Mouse (Mus musculus) heart, embryonic 12.5 days (tissue): ENCODE results near the gene Copz1. TPM values are rescaled to one million over a fixed set of nuclear protein-coding genes. Genes with fewer than 3 reads are reported as not detected.

ENCODE experiments used
- ATAC-seq: fragments of 200-750 bp; cut with Nextera tagmentation; 2 replicates; pipeline ENCODE4 v1.8.0; 2017; ENCODE audit warnings: moderate TSS enrichment, moderate library complexity; ENCODE audit not compliant: insufficient number of reproducible peaks, low FRiP score
- H3K27ac ChIP-seq: fragments of 300-500 bp; sonication (generic); 2 replicates; pipeline ENCODE4 v1.5.1; 2016; ENCODE audit warnings: mild to moderate bottlenecking, moderate library complexity; ENCODE audit not compliant: poor library complexity, severe bottlenecking
- H3K27me3 ChIP-seq: fragments of 300-500 bp; sonication (generic); replicated peaks from 2 replicates; pipeline ENCODE4 v1.6.1; 2016; ENCODE audit warnings: mild to moderate bottlenecking, moderate library complexity
- H3K36me3 ChIP-seq: fragments of 300-500 bp; sonication (generic); 2 replicates; pipeline ENCODE4 v1.6.1; 2016; ENCODE audit warnings: mild to moderate bottlenecking, moderate library complexity
- H3K4me1 ChIP-seq: fragments of 300-500 bp; sonication (generic); replicated peaks from 2 replicates; pipeline ENCODE4 v1.6.1; 2016; ENCODE audit warnings: mild to moderate bottlenecking
- H3K4me2 ChIP-seq: fragments of 300-500 bp; sonication (generic); 2 replicates; pipeline ENCODE4 v1.6.1; 2016; ENCODE audit warnings: mild to moderate bottlenecking, moderate library complexity
- H3K4me3 ChIP-seq: fragments of 300-500 bp; sonication (generic); 2 replicates; pipeline ENCODE4 v1.5.1; 2016; ENCODE audit warnings: mild to moderate bottlenecking
- H3K9ac ChIP-seq: fragments of 300-500 bp; sonication (generic); 2 replicates; pipeline ENCODE4 v1.6.1; 2016; ENCODE audit warnings: mild to moderate bottlenecking, moderate library complexity
- H3K9me3 ChIP-seq: fragments of 300-500 bp; sonication (generic); replicated peaks from 2 replicates; pipeline ENCODE4 v1.6.1; 2016; ENCODE audit warnings: mild to moderate bottlenecking, moderate library complexity
- WGBS: fragments of 180-500 bp; shearing (Covaris S2); methylation state at CpG from one replicate; pipeline ENCODE4 v1.1.7; 2016; 5-methylcytosine and 5-hydroxymethylcytosine counted together
- polyA plus RNA-seq: library from polyadenylated mRNA; unstranded; fragments of >200 nt; fragmentation: Nextera tagmentation; extraction: Ambion mirVana; gene quantifications from 2 replicates; pipeline ENCODE4 v1.2.1, GENCODE M21; 2016

Gene Copz1
- polyA plus RNA-seq, 1 experiment from 2014 or later, result 166 TPM

GRCm38 (mm10) chr15:103280817-103281464 lies 8.4 kb downstream of the Copz1 start:
- H3K4me2 ChIP-seq, result no peak overlapping the region
- no peaks in the 10 kb centered on the region for H3K9me3 ChIP-seq
- no peak for ATAC-seq
- H3K4me1 ChIP-seq, result peaks cover 17% of the 10 kb centered on the region
- WGBS, result 66% methylated on average over 3 of the region's 3 CpGs
- H3K9ac ChIP-seq, result no peak overlapping the region
- H3K27me3 ChIP-seq, result no peaks in the 10 kb centered on the region
- H3K4me3 ChIP-seq, result no peak overlapping the region
- peaks cover 5% of the 10 kb centered on the region; the same call in 1 of the 2 replicates for H3K36me3 ChIP-seq
- H3K27ac ChIP-seq, result no peak overlapping the region

DNA sequence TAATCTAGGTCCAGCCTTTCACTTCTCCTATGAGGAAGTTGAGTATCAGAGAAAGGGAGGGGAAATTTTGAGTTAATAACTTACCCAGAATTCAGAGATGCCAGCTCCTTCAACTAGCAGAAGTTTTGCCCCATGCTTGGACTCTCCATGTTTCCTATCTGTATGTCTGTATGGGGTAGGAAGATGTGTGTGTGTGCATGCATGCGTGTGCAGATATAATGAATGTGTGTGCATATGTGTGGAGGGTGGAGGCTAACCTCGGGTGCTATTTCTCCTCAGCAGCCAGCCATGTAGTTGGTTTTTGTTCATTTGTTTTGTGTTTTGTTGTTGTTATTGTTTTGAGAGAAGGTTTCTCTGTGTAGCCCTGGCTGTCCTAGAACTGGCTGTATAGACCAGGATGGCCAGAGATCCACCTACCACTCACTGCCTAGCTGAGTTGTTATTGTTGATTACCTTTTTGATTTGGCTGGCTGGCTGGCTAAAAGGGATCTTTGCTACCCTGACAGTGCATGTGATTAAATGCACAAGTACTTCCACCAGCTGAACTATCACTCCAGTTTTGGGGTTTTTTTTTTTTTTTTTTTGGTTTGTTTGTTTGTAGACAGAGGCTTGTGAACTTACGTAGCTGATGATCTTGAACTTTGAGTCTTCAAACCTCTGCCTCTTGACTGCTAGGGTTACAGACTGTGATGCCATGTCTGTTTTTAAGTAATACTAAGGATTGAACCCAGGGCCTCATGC lies 9.1 kb downstream of the Copz1 start:
- H3K36me3 ChIP-seq, result peaks cover 5% of the 10 kb centered on the region; the same call in 1 of the 2 replicates
- peaks cover 20% of the 10 kb centered on the region for H3K4me1 ChIP-seq
- no peaks in the 10 kb centered on the region for H3K27me3 ChIP-seq
- H3K4me2 ChIP-seq, result no peak overlapping the region
- whole genome bisulfite sequencing, result 91% methylated on average over 3 of the region's 3 CpGs
- no peaks in the 10 kb centered on the region for H3K9me3 ChIP-seq
- H3K9ac ChIP-seq, result no peak overlapping the region
- no peak overlapping the region for H3K27ac ChIP-seq
- no peak for ATAC-seq
- H3K4me3 ChIP-seq, result no peak overlapping the region

- Histone ChIP-seq H3K4me2 (no peak overlapping the region), H3K4me3 (no peak overlapping the region), H3K9me3 (no peaks in the 10 kb centered on the region), H3K27me3 (no peaks in the 10 kb centered on the region), H3K36me3 (0 out of 2 replicates have a peak, but pooled peaks cover 2% of the 10 kb centered on the region), H3K27ac (no peak overlapping the region), H3K4me1 (peaks cover 20% of the 10 kb centered on the region), H3K9ac (no peak overlapping the region)
- ATAC-seq, result no peak
- 72% methylated on average over 3 of the region's 3 CpGs for WGBS
Measured at GRCm38 (mm10) chr15:103284066-103284465, 11.6 kb downstream of the Copz1 start.

GRCm38 (mm10) chr15:103284647-103285046 lies 12.1 kb downstream of the Copz1 start:
- no peaks in the 10 kb centered on the region for H3K27me3 ChIP-seq
- whole genome bisulfite sequencing, result 42% methylated on average over 2 of the region's 2 CpGs

DNA sequence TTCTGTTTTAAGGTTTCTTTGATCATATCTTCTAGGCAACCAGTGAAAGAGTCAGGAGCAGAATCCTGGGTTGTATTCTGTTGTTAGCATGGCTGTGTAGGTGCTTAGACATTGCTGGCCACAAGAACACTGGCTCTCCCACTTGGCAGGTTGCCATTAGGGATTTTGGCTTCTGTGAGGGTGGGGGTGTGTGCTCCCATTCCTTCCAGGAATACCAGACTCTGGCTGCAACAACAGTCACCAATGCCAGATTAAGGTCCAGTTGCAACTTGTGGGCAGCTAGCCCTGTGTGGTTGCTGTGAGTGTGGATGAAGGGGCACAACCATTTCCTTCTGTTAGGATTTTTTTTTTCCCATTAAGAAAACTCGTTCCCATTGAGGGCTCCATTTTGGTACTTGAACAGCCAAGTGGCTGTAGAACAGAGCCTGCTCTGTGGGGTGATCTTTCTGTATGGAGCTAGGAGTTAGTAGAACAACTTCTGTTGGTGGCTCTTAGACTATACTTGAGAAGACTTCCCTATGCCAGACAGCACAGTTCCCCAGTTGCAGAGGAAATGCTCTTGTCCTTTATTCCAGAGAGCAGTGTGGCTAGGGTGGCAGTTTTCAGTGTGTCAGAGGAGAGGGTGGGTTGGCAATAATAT lies 13.4 kb downstream of the Copz1 start:
- Histone ChIP-seq H3K4me1 (peaks cover 30% of the 10 kb centered on the region), H3K4me3 (no peak overlapping the region), H3K9ac (0 out of 2 replicates have a peak overlapping the region, but pooled peaks have one; percentile 8), H3K27me3 (no peaks in the 10 kb centered on the region), H3K4me2 (peak overlapping the region; percentile 1; the same call in 1 of the 2 replicates), H3K27ac (peak overlapping the region; percentile 65), H3K9me3 (no peaks in the 10 kb centered on the region), H3K36me3 (peaks cover 15% of the 10 kb centered on the region)
- ATAC-seq, result peak; percentile 59; the same call in 1 of the 2 replicates
- 50% methylated on average over 1 of the region's 1 CpGs for WGBS

More at GRCm38 (mm10) chr15:103284647-103285046, 12.1 kb downstream of the Copz1 start:
- no peak overlapping the region for H3K4me3 ChIP-seq
- H3K9ac ChIP-seq, result 0 out of 2 replicates have a peak overlapping the region, but pooled peaks have one; percentile 8
- peaks cover 25% of the 10 kb centered on the region for H3K4me1 ChIP-seq
- ATAC-seq, result no peak
- H3K27ac ChIP-seq, result peak overlapping the region; percentile 65; the same call in 1 of the 2 replicates
- peaks cover 7% of the 10 kb centered on the region; the same call in 1 of the 2 replicates for H3K36me3 ChIP-seq
- H3K9me3 ChIP-seq, result no peaks in the 10 kb centered on the region
- H3K4me2 ChIP-seq, result no peak overlapping the region

DNA sequence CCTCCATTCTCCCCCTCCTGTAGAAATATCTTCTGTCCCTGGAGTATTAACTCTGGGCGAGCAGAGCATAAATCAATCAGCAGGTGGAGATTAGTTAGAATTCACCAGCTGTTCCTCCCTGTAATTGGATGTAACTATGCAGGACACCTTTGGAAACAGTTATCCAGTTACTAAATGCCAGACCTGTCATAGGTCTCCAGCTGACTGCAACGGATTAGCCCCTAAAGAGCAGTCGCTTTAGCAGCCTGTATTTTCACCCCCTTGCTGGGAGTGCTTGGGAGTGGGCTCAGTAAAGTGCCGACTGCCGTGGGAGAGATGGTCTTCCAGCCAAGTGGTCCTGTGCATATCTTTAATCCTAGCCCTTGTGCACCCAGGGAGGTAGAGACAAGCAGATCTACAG lies 17.1 kb downstream of the Copz1 start:
- Histone ChIP-seq H3K9me3 (0 out of 2 replicates have a peak, but pooled peaks cover 5% of the 10 kb centered on the region), H3K4me2 (no peak overlapping the region), H3K27ac (no peak overlapping the region), H3K4me1 (peaks cover 27% of the 10 kb centered on the region), H3K9ac (0 out of 2 replicates have a peak overlapping the region, but pooled peaks have one; percentile 31), H3K36me3 (peaks cover 45% of the 10 kb centered on the region), H3K4me3 (no peak overlapping the region), H3K27me3 (no peaks in the 10 kb centered on the region)
- 49% methylated on average over 5 of the region's 5 CpGs for WGBS
- no peak for ATAC-seq

- H3K4me1 ChIP-seq, result peaks cover 20% of the 10 kb centered on the region
- no peak for ATAC-seq
- peaks cover 47% of the 10 kb centered on the region for H3K36me3 ChIP-seq
- H3K9me3 ChIP-seq, result 0 out of 2 replicates have a peak, but pooled peaks cover 5% of the 10 kb centered on the region
- no peak overlapping the region for H3K4me3 ChIP-seq
- no peak overlapping the region for H3K27ac ChIP-seq
- H3K9ac ChIP-seq, result no peak overlapping the region
- H3K27me3 ChIP-seq, result no peaks in the 10 kb centered on the region
- WGBS, result 75% methylated on average over 6 of the region's 6 CpGs
- H3K4me2 ChIP-seq, result no peak overlapping the region
Measured at GRCm38 (mm10) chr15:103290417-103290816, 17.9 kb downstream of the Copz1 start.

DNA sequence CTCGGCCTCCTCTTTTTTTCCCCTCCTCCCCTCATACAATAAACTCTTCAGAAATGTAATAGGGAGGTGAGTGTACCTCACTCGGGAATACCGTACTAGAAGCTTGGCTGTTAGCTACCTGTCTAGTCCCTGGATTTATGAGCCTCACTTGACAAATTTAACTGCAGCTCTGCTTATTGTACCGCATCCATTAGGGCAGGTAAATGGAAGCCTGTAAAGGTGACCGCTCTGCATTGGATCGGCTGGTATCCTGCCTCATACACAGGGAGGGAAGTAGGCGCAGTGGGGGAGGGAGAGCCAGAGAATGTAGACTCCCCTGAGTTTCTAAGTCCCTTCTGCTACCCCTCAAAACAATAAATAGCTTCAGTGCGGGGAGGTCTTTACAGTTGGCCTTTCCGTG lies 18.3 kb downstream of the Copz1 start:
- Histone ChIP-seq H3K4me3 (no peak overlapping the region), H3K36me3 (peaks cover 49% of the 10 kb centered on the region), H3K4me2 (no peak overlapping the region), H3K4me1 (peaks cover 20% of the 10 kb centered on the region), H3K9ac (no peak overlapping the region), H3K9me3 (0 out of 2 replicates have a peak, but pooled peaks cover 5% of the 10 kb centered on the region), H3K27ac (no peak overlapping the region), H3K27me3 (no peaks in the 10 kb centered on the region)
- ATAC-seq, result no peak
- WGBS, result 92% methylated on average over 9 of the region's 9 CpGs

DNA sequence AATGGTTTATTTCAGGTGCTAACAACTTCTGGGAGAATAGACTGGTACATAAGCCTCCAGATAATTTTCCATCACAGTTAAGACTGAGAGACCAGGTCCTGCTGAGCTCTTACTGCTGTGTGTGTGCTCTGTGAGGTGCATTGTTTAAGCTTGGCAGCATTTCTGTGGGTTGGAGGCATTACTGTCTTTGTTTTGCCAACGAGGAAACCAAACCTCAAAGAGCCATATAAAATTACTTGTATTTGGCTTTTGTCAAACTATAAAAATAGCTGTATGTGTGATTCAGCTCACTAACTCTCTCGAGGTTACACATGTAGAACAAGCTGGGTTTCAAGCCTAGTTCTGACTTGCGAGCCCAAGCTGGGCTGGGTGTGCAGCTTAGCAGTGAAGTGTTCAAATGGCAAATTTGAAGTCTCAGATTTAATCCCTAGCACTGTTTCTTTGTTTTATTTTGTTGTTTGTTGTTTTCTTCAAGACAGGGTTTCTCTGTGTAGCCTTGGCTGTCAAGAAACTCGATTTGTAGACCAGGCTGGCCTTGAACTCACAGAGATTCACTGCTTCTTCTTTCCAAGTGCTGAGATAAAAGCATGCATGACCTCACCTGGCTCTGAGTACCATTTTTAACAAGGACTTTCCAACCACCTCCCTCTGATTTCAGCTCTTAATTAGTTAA lies 20.3 kb downstream of the Copz1 start:
- H3K4me3 ChIP-seq, result no peak overlapping the region
- H3K9ac ChIP-seq, result no peak overlapping the region
- 0 out of 2 replicates have a peak, but pooled peaks cover 5% of the 10 kb centered on the region for H3K9me3 ChIP-seq
- WGBS, result 94% methylated on average over 4 of the region's 4 CpGs
- ATAC-seq, result no peak
- H3K4me1 ChIP-seq, result peaks cover 17% of the 10 kb centered on the region
- H3K4me2 ChIP-seq, result no peak overlapping the region
- no peak overlapping the region for H3K27ac ChIP-seq
- H3K27me3 ChIP-seq, result no peaks in the 10 kb centered on the region
- peaks cover 68% of the 10 kb centered on the region for H3K36me3 ChIP-seq

DNA sequence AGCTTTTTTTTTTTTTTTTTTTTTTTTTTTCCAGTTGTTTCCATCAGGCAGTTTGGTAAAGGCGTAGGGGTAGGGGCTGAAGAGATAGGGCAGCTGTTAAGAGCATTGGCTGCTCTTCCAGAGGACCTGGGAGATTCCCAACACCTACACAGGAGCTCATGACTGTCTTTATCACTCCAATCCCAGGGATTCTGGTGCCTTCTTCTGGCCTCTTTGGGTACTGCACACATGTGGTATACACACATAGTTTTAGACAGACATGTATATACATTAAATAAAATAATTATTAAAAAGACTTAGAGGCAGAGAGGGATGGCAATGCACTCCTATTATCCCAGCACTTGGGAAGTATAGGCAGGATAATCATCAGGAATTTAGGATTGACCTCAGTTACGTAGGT lies 20.9 kb downstream of the Copz1 start:
- Histone ChIP-seq H3K4me2 (no peak overlapping the region), H3K27ac (no peak overlapping the region), H3K4me1 (peaks cover 17% of the 10 kb centered on the region), H3K4me3 (no peak overlapping the region), H3K27me3 (no peaks in the 10 kb centered on the region), H3K9ac (no peak overlapping the region), H3K9me3 (0 out of 2 replicates have a peak, but pooled peaks cover 5% of the 10 kb centered on the region), H3K36me3 (peaks cover 72% of the 10 kb centered on the region)
- 93% methylated on average over 2 of the region's 2 CpGs for WGBS
- no peak for ATAC-seq
